23 mouse cellular contexts compared by ENCODE assay signal in genomic region chr10:118319024-118319423, GRCm38 (mm10). TPM values are rescaled to one million over a fixed set of nuclear protein-coding genes. Genes with fewer than 3 reads are reported as not detected.
"Had no signal": no experiment of that assay in that cellular context is flagged by ENCODE, and none has a peak within 500 bp of the region (broad histone marks: within the 10 kb centered on the region; RNA-seq: fewer than 3 reads in every experiment).

No protein-coding gene starts in this region.

- ATAC-seq: midbrain, embryonic 13.5 days; midbrain, embryonic 15.5 days had no signal

- H3K4me2 ChIP-seq: lung, embryonic 14.5 days; midbrain, embryonic 13.5 days; midbrain, embryonic 15.5 days; neural tube, embryonic 12.5 days; stomach, embryonic 15.5 days had no signal

- H3K4me3 ChIP-seq: midbrain, embryonic 10.5 days; midbrain, embryonic 13.5 days; midbrain, embryonic 15.5 days; neural tube, embryonic 12.5 days; stomach, embryonic 15.5 days had no signal

- H3K36me3 ChIP-seq: midbrain, embryonic 10.5 days; midbrain, embryonic 13.5 days; midbrain, embryonic 15.5 days; neural tube, embryonic 12.5 days; stomach, embryonic 15.5 days had no signal

- H3K27ac ChIP-seq: midbrain, embryonic 10.5 days; midbrain, embryonic 13.5 days; midbrain, embryonic 15.5 days; neural tube, embryonic 12.5 days; stomach, embryonic 15.5 days; stomach, postnatal 0 days had no signal

- DNase-seq: lung, adult 18-20 months; lung, embryonic 14.5 days; lung, postnatal 10 days; lung, postnatal 4 days; right cerebral cortex, postnatal 14 days; thymus, adult 2 months; thymus, postnatal 25 days; thymus, postnatal 4 days had no signal

- H3K9ac ChIP-seq: lung, embryonic 14.5 days; midbrain, embryonic 13.5 days; midbrain, embryonic 15.5 days; neural tube, embryonic 12.5 days; stomach, embryonic 15.5 days had no signal

- H3K4me1 ChIP-seq: midbrain, embryonic 10.5 days; midbrain, embryonic 13.5 days; midbrain, embryonic 15.5 days; neural tube, embryonic 12.5 days; stomach, embryonic 15.5 days had no signal

- H3K27me3 ChIP-seq: midbrain, embryonic 13.5 days; midbrain, embryonic 15.5 days; neural tube, embryonic 12.5 days; stomach, embryonic 15.5 days had no signal

- H3K9me3 ChIP-seq: midbrain, embryonic 10.5 days; midbrain, embryonic 13.5 days; midbrain, embryonic 15.5 days; neural tube, embryonic 12.5 days; stomach, embryonic 15.5 days had no signal

RNA-seq across cellular contexts. Expression of gene Gm9040, which starts 7.7 kb away (rescaled TPM):
- total RNA-seq: megakaryocyte-erythroid progenitor cell, adult 5-6 weeks; midbrain, postnatal 0 days; monocyte, adult 5-6 weeks; neutrophil, adult 5-6 weeks had no signal
- polyA plus RNA-seq: lung, embryonic 14.5 days; lung, embryonic 16.5 days; midbrain, embryonic 10.5 days; midbrain, embryonic 15.5 days; neural tube, embryonic 12.5 days; neural tube, embryonic 14.5 days; spleen, adult 2 months; stomach, postnatal 0 days; testis, adult 2 months; thymus, adult 2 months; urinary bladder, adult 2 months had no signal

RNA-seq across cellular contexts. Expression of gene Gm9044, which starts 13.2 kb away (rescaled TPM):
- total RNA-seq: megakaryocyte-erythroid progenitor cell, adult 5-6 weeks; midbrain, postnatal 0 days; monocyte, adult 5-6 weeks; neutrophil, adult 5-6 weeks had no signal
- polyA plus RNA-seq: lung, embryonic 14.5 days; lung, embryonic 16.5 days; midbrain, embryonic 10.5 days; midbrain, embryonic 15.5 days; neural tube, embryonic 12.5 days; neural tube, embryonic 14.5 days; spleen, adult 2 months; stomach, postnatal 0 days; testis, adult 2 months; thymus, adult 2 months; urinary bladder, adult 2 months had no signal

RNA-seq across cellular contexts. Expression of gene Gm9045, which starts 18.6 kb away (rescaled TPM):
- total RNA-seq: midbrain, postnatal 0 days; monocyte, adult 5-6 weeks; neutrophil, adult 5-6 weeks had no signal
- polyA plus RNA-seq: lung, embryonic 14.5 days; midbrain, embryonic 13.5 days; midbrain, embryonic 15.5 days; midbrain, postnatal 0 days; neural tube, embryonic 12.5 days; neural tube, embryonic 14.5 days; testis, adult 2 months; urinary bladder, adult 2 months had no signal

RNA-seq across cellular contexts. Expression of gene Gm9046, which starts 24.0 kb away (rescaled TPM):
- total RNA-seq: megakaryocyte-erythroid progenitor cell, adult 5-6 weeks; midbrain, postnatal 0 days; monocyte, adult 5-6 weeks; neutrophil, adult 5-6 weeks had no signal
- polyA plus RNA-seq: lung, embryonic 14.5 days; lung, embryonic 16.5 days; midbrain, embryonic 10.5 days; midbrain, embryonic 13.5 days; midbrain, embryonic 15.5 days; midbrain, postnatal 0 days; neural tube, embryonic 12.5 days; neural tube, embryonic 14.5 days; spleen, adult 2 months; stomach, embryonic 15.5 days; stomach, postnatal 0 days; testis, adult 2 months; thymus, adult 2 months; urinary bladder, adult 2 months had no signal

RNA-seq across cellular contexts. Expression of gene Iltifb, which starts 24.2 kb away (rescaled TPM):
- total RNA-seq: megakaryocyte-erythroid progenitor cell, adult 5-6 weeks; monocyte, adult 5-6 weeks; neutrophil, adult 5-6 weeks had no signal
- polyA plus RNA-seq: lung, embryonic 14.5 days; lung, embryonic 16.5 days; midbrain, embryonic 10.5 days; midbrain, embryonic 13.5 days; neural tube, embryonic 12.5 days; neural tube, embryonic 14.5 days; spleen, adult 2 months; stomach, embryonic 15.5 days; stomach, postnatal 0 days; testis, adult 2 months; thymus, adult 2 months; urinary bladder, adult 2 months had no signal
